Mouse (Mus musculus): ENCODE results near the gene Fbxw7.

DNA sequence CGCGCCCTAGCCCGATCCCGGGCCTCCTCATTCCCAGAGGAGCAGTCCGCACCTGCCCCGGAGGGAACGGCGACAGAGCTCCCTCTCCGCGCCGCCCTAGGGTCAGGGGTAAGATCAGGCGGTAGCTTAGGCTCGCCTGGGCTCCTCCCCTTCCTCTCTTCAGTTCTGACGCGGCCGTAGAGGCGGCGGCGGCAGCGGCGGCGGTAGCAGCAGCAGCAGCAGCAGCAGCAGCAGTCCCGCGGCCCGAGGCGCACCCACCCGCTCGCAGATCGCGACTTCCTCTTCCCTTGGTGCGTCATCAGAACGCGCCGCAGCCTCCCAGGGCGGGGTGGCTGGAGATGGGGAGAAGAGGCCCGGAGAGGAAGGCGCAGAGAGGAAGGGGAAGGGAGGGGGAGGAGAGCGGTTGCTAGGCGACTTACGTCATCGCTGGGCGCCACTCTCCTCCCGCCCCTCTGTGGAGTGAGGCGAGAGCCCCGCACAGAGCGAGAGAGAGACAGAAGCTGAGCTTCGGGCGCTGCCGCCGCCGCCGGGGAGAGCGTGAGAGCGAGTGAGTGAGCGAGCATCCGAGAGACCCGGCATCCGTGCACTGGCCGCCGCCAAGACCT is 809 bp upstream of the Fbxw7 start:
- TF ChIP-seq CTCF (conservative IDR thresholded peaks at IDR 0.05; ENCODE audit: insufficient read depth, insufficient read length, low read depth, low read length) (no peak), POLR2A (IDR thresholded peaks at IDR 0.05; ENCODE audit: low read depth, low read length) (peak; percentile 43)

Data from kidney, adult 2 months (tissue).